ENCODE assay signal across 17 mouse cellular contexts in the genomic region with DNA sequence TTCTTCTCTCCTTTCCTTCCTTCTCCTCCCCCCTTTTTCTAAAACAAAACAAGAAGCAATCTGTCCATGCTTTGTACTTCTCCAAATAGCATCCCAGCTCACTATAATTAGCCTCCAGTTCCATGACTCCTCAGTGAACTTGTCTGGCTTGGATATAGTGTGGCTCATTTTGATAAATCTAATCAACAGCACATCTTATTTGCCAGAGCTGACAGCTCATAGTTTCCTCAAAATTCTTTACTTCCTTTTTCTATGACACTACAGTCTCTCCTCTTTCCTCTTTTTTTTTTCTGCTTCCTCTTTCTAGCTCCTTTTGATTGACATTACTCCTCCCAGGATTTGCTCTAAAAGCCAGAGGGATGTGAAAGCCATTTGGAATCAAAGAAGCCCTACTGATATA. TPM values are rescaled to one million over a fixed set of nuclear protein-coding genes. Genes with fewer than 3 reads are reported as not detected.
A peak's percentile ranks its signal among the peaks of the same experiment; 100 is the strongest.
DNase-seq lines count a peak whose midpoint lies in the region; ATAC-seq and TF ChIP-seq lines count a peak whose summit lies in the region.
"Had no signal": no experiment of that assay in that cellular context is flagged by ENCODE, and none has a peak within 500 bp of the region (broad histone marks: within the 10 kb centered on the region; RNA-seq: fewer than 3 reads in every experiment).

No protein-coding gene starts in this region.

- TF ChIP-seq POLR2A in lung, adult 2 months (IDR thresholded peaks at IDR 0.05; ENCODE audit: borderline replicate concordance, extremely low read depth, low read depth, low read length): no peak

- H3K36me3 ChIP-seq in lung, postnatal 0 days (ENCODE audit: insufficient read depth, low read length): no peaks in the 10 kb centered on the region
- no peaks in the 10 kb centered on the region for H3K36me3 ChIP-seq in midbrain, embryonic 10.5 days
- H3K36me3 ChIP-seq: embryonic facial prominence, embryonic 13.5 days; forebrain, embryonic 15.5 days; heart, embryonic 15.5 days; kidney, embryonic 15.5 days; limb, embryonic 13.5 days; midbrain, embryonic 15.5 days had no signal

- no peaks in the 10 kb centered on the region for H3K27me3 ChIP-seq in lung, postnatal 0 days (replicated peaks; ENCODE audit: insufficient read depth, low read length)
- H3K27me3 ChIP-seq in midbrain, embryonic 10.5 days (ENCODE audit: low read depth, poor library complexity, severe bottlenecking): no peaks in the 10 kb centered on the region
- H3K27me3 ChIP-seq: embryonic facial prominence, embryonic 13.5 days; forebrain, embryonic 15.5 days; heart, embryonic 15.5 days; kidney, embryonic 15.5 days; limb, embryonic 13.5 days; midbrain, embryonic 15.5 days had no signal

- no peak for ATAC-seq in lung, postnatal 0 days
- peak; percentile 49 for ATAC-seq in megakaryocyte progenitor cell, adult 5-6 weeks (replicated peaks; ENCODE audit: poor library complexity)
- ATAC-seq: forebrain, embryonic 15.5 days; hindbrain, embryonic 16.5 days; intestine, postnatal 0 days; midbrain, embryonic 15.5 days had no signal

- DNase-seq in lung, postnatal 0 days (ENCODE audit: low spot score): peak; percentile 31
- DNase-seq in lung, adult 2 months: no peak
- DNase-seq in brain, adult 2 months (ENCODE audit: low read depth, low spot score): peak; percentile 16
- no peak for DNase-seq in midbrain, embryonic 10.5 days (ENCODE audit: low spot score)
- no peak for DNase-seq in kidney, postnatal 4 days
- DNase-seq in lung, postnatal 25 days (ENCODE audit: low spot score): no peak
- DNase-seq: adrenal gland, postnatal 36 days; cerebellum, adult 9-11 months had no signal

- H3K4me2 ChIP-seq in lung, postnatal 0 days (replicated peaks; ENCODE audit: low read depth, low read length): no peak overlapping the region
- H3K4me2 ChIP-seq: embryonic facial prominence, embryonic 13.5 days; forebrain, embryonic 15.5 days; heart, embryonic 15.5 days; kidney, embryonic 15.5 days; limb, embryonic 13.5 days; midbrain, embryonic 15.5 days had no signal

- H3K4me1 ChIP-seq in lung, postnatal 0 days (ENCODE audit: insufficient read depth, low read depth, low read length): no peaks in the 10 kb centered on the region
- peaks cover 2% of the 10 kb centered on the region for H3K4me1 ChIP-seq in lung, adult 2 months (ENCODE audit: control insufficient read depth, insufficient read depth, low read length)
- H3K4me1 ChIP-seq in midbrain, embryonic 10.5 days: no peaks in the 10 kb centered on the region
- H3K4me1 ChIP-seq: embryonic facial prominence, embryonic 13.5 days; forebrain, embryonic 15.5 days; kidney, embryonic 15.5 days; limb, embryonic 13.5 days; midbrain, embryonic 15.5 days had no signal

- TF ChIP-seq EP300 in lung, postnatal 0 days (IDR thresholded peaks at IDR 0.05): no peak

- TF ChIP-seq CTCF in lung, postnatal 0 days (IDR thresholded peaks at IDR 0.05): no peak
- TF ChIP-seq CTCF in lung, adult 2 months (IDR thresholded peaks at IDR 0.05; ENCODE audit: insufficient read depth, low read length): no peak

- H3K27ac ChIP-seq in lung, postnatal 0 days (ENCODE audit: low read length): no peak overlapping the region
- H3K27ac ChIP-seq in midbrain, embryonic 10.5 days (replicated peaks): no peak overlapping the region
- H3K27ac ChIP-seq: embryonic facial prominence, embryonic 13.5 days; forebrain, embryonic 15.5 days; heart, embryonic 15.5 days; kidney, embryonic 15.5 days; limb, embryonic 13.5 days; midbrain, embryonic 15.5 days had no signal

- no peak overlapping the region for H3K9ac ChIP-seq in lung, postnatal 0 days (replicated peaks; ENCODE audit: low read depth)
- H3K9ac ChIP-seq: embryonic facial prominence, embryonic 13.5 days; forebrain, embryonic 15.5 days; heart, embryonic 15.5 days; kidney, embryonic 15.5 days; limb, embryonic 13.5 days; midbrain, embryonic 15.5 days had no signal

- H3K9me3 ChIP-seq in lung, postnatal 0 days (ENCODE audit: low read length): no peaks in the 10 kb centered on the region
- no peaks in the 10 kb centered on the region for H3K9me3 ChIP-seq in midbrain, embryonic 10.5 days (replicated peaks)
- H3K9me3 ChIP-seq: embryonic facial prominence, embryonic 13.5 days; forebrain, embryonic 15.5 days; heart, embryonic 15.5 days; kidney, embryonic 15.5 days; limb, embryonic 13.5 days; midbrain, embryonic 15.5 days had no signal

- H3K4me3 ChIP-seq in lung, postnatal 0 days (ENCODE audit: low read depth, low read length): no peak overlapping the region
- H3K4me3 ChIP-seq in lung, adult 2 months (replicated peaks; ENCODE audit: extremely low read depth, low read depth, low read length): no peak overlapping the region
- H3K4me3 ChIP-seq in midbrain, embryonic 10.5 days: no peak overlapping the region
- H3K4me3 ChIP-seq: embryonic facial prominence, embryonic 13.5 days; forebrain, embryonic 15.5 days; heart, embryonic 15.5 days; kidney, embryonic 15.5 days; limb, embryonic 13.5 days; midbrain, embryonic 15.5 days had no signal

RNA-seq across cellular contexts. Expression of gene Vps54, which starts 14.1 kb away (rescaled TPM):
- polyA plus RNA-seq in lung, postnatal 0 days (2015; fragmentation: Nextera tagmentation; extraction: Ambion mirVana): 10.6 and 11.9 TPM in 2 replicates
- polyA plus RNA-seq in lung, adult 2 months (2012; rRNA removed): 10.1 and 21.3 TPM in 2 replicates
- 31.4 TPM in 2 replicates for total RNA-seq in megakaryocyte progenitor cell, adult 5-6 weeks (2015)
- total RNA-seq in megakaryocyte progenitor cell, adult 5-6 weeks (2017): 36.8 and 59.3 TPM in 2 replicates
- 9.6 and 10.2 TPM in 2 replicates for polyA plus RNA-seq in midbrain, embryonic 10.5 days (2016; fragmentation: Nextera tagmentation; extraction: Ambion mirVana)

Comparison
In these comparisons a context has a peak if more than half of its experiments do, and no peak if none do; other contexts are left out.
1. DNase-seq: peak in lung, postnatal 0 days (single experiment) and brain, adult 2 months (single experiment); none in lung, adult 2 months (single experiment), midbrain, embryonic 10.5 days (single experiment), kidney, postnatal 4 days (0 of 2) and lung, postnatal 25 days (single experiment).